Mouse (Mus musculus): ENCODE data around the gene Gapdh.

GRCm38 (mm10) chr6:125166051-125166751 is at the start of gene Gapdh:
- TF ChIP-seq CTCF (IDR thresholded peaks at IDR 0.05; ENCODE audit: low read depth) (no peak), EP300 (IDR thresholded peaks at IDR 0.05; ENCODE audit: low read depth) (no peak)
